Mouse (Mus musculus): Measurements from ENCODE around the gene Slc26a10.

- no peak for TF ChIP-seq POLR2A (IDR thresholded peaks at IDR 0.05; ENCODE audit: insufficient read length, low read depth)
- no peak for TF ChIP-seq TCF12 (IDR thresholded peaks at IDR 0.05; ENCODE audit: insufficient read depth, poor library complexity, severe bottlenecking)
Measured at GRCm38 (mm10) chr10:127186451-127186850, 6.0 kb upstream of the Slc26a10 start.

Measured in myocyte (in vitro differentiated cells).